Mouse (Mus musculus): ENCODE results near the gene Galnt13. TPM values are rescaled to one million over a fixed set of nuclear protein-coding genes. Genes with fewer than 3 reads are reported as not detected.
"Not testable (repeated sequence)": the region's sequence is repeated elsewhere in the genome, so short reads cannot be mapped to it uniquely, and the experiment has no call there.

The Galnt13 gene
- polyA plus RNA-seq, 1 experiment from 2014 or later, result 11.9 TPM

- Histone ChIP-seq H3K27me3 (ENCODE audit: control insufficient read depth, insufficient read depth, low read length) (no peaks in the 10 kb centered on the region), H3K4me1 (replicated peaks; ENCODE audit: control insufficient read depth, insufficient read depth, low read length) (no peaks in the 10 kb centered on the region), H3K4me3 (replicated peaks; ENCODE audit: low read length) (no peak overlapping the region), H3K4me2 (replicated peaks) (no peak overlapping the region), H3K9ac (no peak overlapping the region), H3K27ac (no peak overlapping the region), H3K36me3 (replicated peaks; ENCODE audit: control insufficient read depth, insufficient read depth) (no peaks in the 10 kb centered on the region), H3K9me3 (ENCODE audit: control insufficient read depth, low read length) (no peaks in the 10 kb centered on the region)
- ATAC-seq (ENCODE audit: low FRiP score) (no peak), DNase-seq (ENCODE audit: low spot score) (no peak)
- 43% methylated on average over 1 of the region's 1 CpGs for WGBS
Measured at GRCm38 (mm10) chr2:54841245-54841644, 405.1 kb downstream of the Galnt13 start.

DNA sequence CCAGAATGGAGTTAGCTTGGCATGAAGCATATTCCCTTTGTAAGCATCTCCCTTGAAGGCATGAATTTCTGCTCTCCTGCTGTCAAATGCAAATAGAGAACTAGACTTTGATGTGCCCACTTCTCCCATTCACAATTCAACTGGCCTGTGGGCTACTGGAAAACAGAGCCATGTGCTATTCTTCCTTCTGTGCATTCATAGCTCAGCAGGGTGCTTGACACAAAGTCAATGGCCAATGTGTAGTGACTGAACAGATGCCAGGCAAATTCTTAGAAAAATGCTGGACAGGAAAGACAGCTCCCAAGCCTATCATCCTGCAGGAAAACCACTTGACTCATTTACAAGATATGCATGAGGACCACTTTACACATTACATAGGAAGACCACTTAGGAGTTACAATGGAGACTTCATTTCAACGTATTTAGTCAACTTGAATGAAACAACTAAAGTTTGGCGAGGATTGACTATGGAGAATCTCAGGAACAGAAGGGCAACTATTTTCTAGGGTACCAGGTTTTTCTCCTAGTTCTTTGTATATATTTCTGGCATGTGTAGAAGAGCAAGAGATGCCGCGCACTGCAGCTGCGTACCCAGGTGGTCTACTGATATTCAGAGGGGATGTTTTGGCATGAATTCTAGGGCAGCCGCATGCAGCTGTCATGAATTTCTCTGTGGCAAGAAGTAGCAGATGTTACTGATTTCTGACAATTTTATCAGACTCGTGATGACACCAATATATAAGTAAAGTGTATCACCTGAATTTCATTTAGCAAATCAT lies 470.4 kb downstream of the Galnt13 start:
- H3K9ac ChIP-seq, result no peak overlapping the region
- WGBS, result 77% methylated on average over 7 of the region's 7 CpGs
- H3K9me3 ChIP-seq (ENCODE audit: control insufficient read depth, low read length), result no peaks in the 10 kb centered on the region
- DNase-seq (ENCODE audit: low spot score), result no peak
- H3K4me1 ChIP-seq (replicated peaks; ENCODE audit: control insufficient read depth, insufficient read depth, low read length), result no peaks in the 10 kb centered on the region
- H3K36me3 ChIP-seq (replicated peaks; ENCODE audit: control insufficient read depth, insufficient read depth), result no peaks in the 10 kb centered on the region
- 0 out of 2 replicates have a peak, but pooled peaks have one; percentile 43 for ATAC-seq (ENCODE audit: low FRiP score)
- H3K4me3 ChIP-seq (replicated peaks; ENCODE audit: low read length), result no peak overlapping the region
- H3K27me3 ChIP-seq (ENCODE audit: control insufficient read depth, insufficient read depth, low read length), result no peaks in the 10 kb centered on the region
- H3K27ac ChIP-seq, result no peak overlapping the region
- H3K4me2 ChIP-seq (replicated peaks), result no peak overlapping the region

- no peak for ATAC-seq (ENCODE audit: low FRiP score)
- Histone ChIP-seq H3K36me3 (replicated peaks; ENCODE audit: control insufficient read depth, insufficient read depth) (no peaks in the 10 kb centered on the region), H3K9me3 (ENCODE audit: control insufficient read depth, low read length) (no peaks in the 10 kb centered on the region), H3K9ac (no peak overlapping the region), H3K4me1 (replicated peaks; ENCODE audit: control insufficient read depth, insufficient read depth, low read length) (no peaks in the 10 kb centered on the region), H3K27me3 (ENCODE audit: control insufficient read depth, insufficient read depth, low read length) (no peaks in the 10 kb centered on the region), H3K4me3 (replicated peaks; ENCODE audit: low read length) (no peak overlapping the region), H3K4me2 (replicated peaks) (no peak overlapping the region), H3K27ac (no peak overlapping the region)
- 72% methylated on average over 1 of the region's 1 CpGs for WGBS
- DNase-seq (ENCODE audit: low spot score), result no peak
Measured at GRCm38 (mm10) chr2:54915088-54915670, 479.1 kb downstream of the Galnt13 start.

DNA sequence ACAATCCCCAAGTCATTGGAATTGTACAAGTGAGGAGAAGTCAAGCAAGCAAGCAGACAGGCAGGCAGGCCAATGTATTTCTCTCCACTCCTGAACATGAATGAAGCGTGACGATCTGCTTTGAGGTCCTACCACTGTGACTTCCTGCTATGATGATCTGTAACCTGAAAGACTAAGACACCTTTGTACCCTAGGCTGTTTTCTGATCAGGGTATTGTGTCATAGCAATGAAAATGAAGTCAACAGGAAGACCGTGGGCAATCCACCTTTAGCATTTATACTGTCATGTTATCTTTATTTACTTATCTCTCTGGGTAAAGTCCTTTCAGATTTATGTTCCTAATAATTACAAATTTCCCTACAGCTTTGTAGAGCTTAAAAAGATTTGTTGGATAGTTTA lies 500.3 kb downstream of the Galnt13 start:
- WGBS, result 96% methylated on average over 3 of the region's 3 CpGs
- DNase-seq (ENCODE audit: low spot score) (no peak), ATAC-seq (ENCODE audit: low FRiP score) (no peak)
- Histone ChIP-seq H3K27ac (no peak overlapping the region), H3K4me3 (replicated peaks; ENCODE audit: low read length) (no peak overlapping the region), H3K36me3 (replicated peaks; ENCODE audit: control insufficient read depth, insufficient read depth) (no peaks in the 10 kb centered on the region), H3K4me2 (replicated peaks) (no peak overlapping the region), H3K4me1 (replicated peaks; ENCODE audit: control insufficient read depth, insufficient read depth, low read length) (no peaks in the 10 kb centered on the region), H3K9me3 (ENCODE audit: control insufficient read depth, low read length) (no peaks in the 10 kb centered on the region), H3K27me3 (ENCODE audit: control insufficient read depth, insufficient read depth, low read length) (no peaks in the 10 kb centered on the region), H3K9ac (no peak overlapping the region)

DNA sequence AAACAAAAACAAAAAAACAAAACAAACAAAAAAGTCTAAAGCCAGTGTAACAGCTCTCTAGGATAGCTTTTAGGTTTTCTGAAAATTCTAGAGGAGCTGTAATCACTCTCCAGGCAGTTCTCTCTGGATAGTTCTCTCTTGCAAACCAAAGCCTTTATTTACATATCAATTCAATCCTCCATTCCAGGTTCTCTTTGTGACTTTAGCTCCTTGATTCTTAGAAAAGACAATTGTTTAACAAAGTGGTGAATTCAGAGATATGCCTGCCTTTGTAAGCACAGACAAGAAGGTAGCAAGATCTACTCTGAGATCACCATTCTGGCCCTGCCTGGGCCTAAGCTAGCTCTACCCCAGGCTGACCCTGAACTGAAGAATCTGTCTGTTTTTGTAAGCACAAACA lies 501.2 kb downstream of the Galnt13 start:
- H3K27me3 ChIP-seq (ENCODE audit: control insufficient read depth, insufficient read depth, low read length), result no peaks in the 10 kb centered on the region
- DNase-seq (ENCODE audit: low spot score) (no peak), ATAC-seq (ENCODE audit: low FRiP score) (no peak)
- no peaks in the 10 kb centered on the region for H3K36me3 ChIP-seq (replicated peaks; ENCODE audit: control insufficient read depth, insufficient read depth)
- no peak overlapping the region for H3K4me2 ChIP-seq (replicated peaks)
- H3K27ac ChIP-seq, result no peak overlapping the region
- no peak overlapping the region for H3K9ac ChIP-seq
- no peaks in the 10 kb centered on the region for H3K4me1 ChIP-seq (replicated peaks; ENCODE audit: control insufficient read depth, insufficient read depth, low read length)
- no peak overlapping the region for H3K4me3 ChIP-seq (replicated peaks; ENCODE audit: low read length)
- H3K9me3 ChIP-seq (ENCODE audit: control insufficient read depth, low read length), result no peaks in the 10 kb centered on the region

GRCm38 (mm10) chr2:54938075-54938474 lies 502.0 kb downstream of the Galnt13 start:
- Histone ChIP-seq H3K4me1 (replicated peaks; ENCODE audit: control insufficient read depth, insufficient read depth, low read length) (no peaks in the 10 kb centered on the region), H3K4me3 (replicated peaks; ENCODE audit: low read length) (no peak overlapping the region), H3K27ac (no peak overlapping the region), H3K36me3 (replicated peaks; ENCODE audit: control insufficient read depth, insufficient read depth) (no peaks in the 10 kb centered on the region), H3K9me3 (ENCODE audit: control insufficient read depth, low read length) (no peaks in the 10 kb centered on the region), H3K4me2 (replicated peaks) (no peak overlapping the region), H3K9ac (no peak overlapping the region), H3K27me3 (ENCODE audit: control insufficient read depth, insufficient read depth, low read length) (no peaks in the 10 kb centered on the region)
- DNase-seq (ENCODE audit: low spot score) (no peak), ATAC-seq (ENCODE audit: low FRiP score) (no peak)

DNA sequence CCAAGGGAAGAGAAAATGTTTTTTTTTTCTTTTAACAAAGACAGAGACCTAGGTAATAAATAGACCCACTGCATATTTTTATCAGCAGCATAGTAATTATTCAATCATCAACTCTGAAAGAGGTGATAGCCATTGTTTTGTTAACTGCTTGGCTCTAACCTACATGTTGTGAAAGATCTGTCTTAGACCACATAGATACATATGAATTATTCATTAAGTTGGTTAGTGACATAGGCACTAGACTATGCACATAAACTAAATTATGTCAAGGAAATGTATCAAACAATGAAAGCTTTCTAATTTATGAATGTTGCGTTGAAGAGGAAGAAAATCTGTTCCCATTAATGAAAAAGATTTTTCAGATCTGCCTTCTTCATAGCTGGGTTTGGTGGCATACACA lies 507.3 kb downstream of the Galnt13 start:
- ATAC-seq (ENCODE audit: low FRiP score) (no peak), DNase-seq (ENCODE audit: low spot score) (no peak)
- H3K9ac ChIP-seq, result no peak overlapping the region
- H3K36me3 ChIP-seq (replicated peaks; ENCODE audit: control insufficient read depth, insufficient read depth), result no peaks in the 10 kb centered on the region
- H3K4me1 ChIP-seq (replicated peaks; ENCODE audit: control insufficient read depth, insufficient read depth, low read length), result no peaks in the 10 kb centered on the region
- 83% methylated on average over 1 of the region's 1 CpGs for WGBS
- no peak overlapping the region for H3K4me2 ChIP-seq (replicated peaks)
- no peaks in the 10 kb centered on the region for H3K9me3 ChIP-seq (ENCODE audit: control insufficient read depth, low read length)
- no peak overlapping the region for H3K4me3 ChIP-seq (replicated peaks; ENCODE audit: low read length)
- H3K27me3 ChIP-seq (ENCODE audit: control insufficient read depth, insufficient read depth, low read length), result no peaks in the 10 kb centered on the region
- no peak overlapping the region for H3K27ac ChIP-seq

DNA sequence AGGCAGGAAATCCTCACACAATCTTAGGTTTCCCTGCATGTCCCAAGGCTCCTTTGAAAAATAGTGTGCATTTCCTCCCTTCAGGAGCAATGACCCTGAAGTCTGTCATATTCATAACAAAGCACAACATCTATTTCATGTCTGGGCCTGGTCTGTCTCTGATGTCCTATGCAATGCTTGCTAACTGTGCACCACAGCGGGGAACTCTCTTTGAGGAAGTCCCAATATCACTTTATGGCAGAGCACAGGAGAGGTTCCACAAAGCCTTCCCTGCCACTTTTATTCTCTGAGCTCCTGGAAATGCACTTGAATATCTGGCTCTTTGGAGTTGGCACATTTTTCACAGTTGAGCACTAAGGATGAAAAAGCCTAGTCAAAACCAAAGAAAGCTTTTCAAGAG lies 547.7 kb downstream of the Galnt13 start:
- Histone ChIP-seq H3K4me2 (replicated peaks) (no peak overlapping the region), H3K9ac (no peak overlapping the region), H3K27ac (no peak overlapping the region), H3K36me3 (replicated peaks; ENCODE audit: control insufficient read depth, insufficient read depth) (no peaks in the 10 kb centered on the region), H3K9me3 (ENCODE audit: control insufficient read depth, low read length) (no peaks in the 10 kb centered on the region), H3K4me3 (replicated peaks; ENCODE audit: low read length) (no peak overlapping the region), H3K27me3 (ENCODE audit: control insufficient read depth, insufficient read depth, low read length) (no peaks in the 10 kb centered on the region), H3K4me1 (replicated peaks; ENCODE audit: control insufficient read depth, insufficient read depth, low read length) (no peaks in the 10 kb centered on the region)
- DNase-seq (ENCODE audit: low spot score), result no peak
- WGBS, result 85% methylated on average over 1 of the region's 1 CpGs
- no peak for ATAC-seq (ENCODE audit: low FRiP score)

DNA sequence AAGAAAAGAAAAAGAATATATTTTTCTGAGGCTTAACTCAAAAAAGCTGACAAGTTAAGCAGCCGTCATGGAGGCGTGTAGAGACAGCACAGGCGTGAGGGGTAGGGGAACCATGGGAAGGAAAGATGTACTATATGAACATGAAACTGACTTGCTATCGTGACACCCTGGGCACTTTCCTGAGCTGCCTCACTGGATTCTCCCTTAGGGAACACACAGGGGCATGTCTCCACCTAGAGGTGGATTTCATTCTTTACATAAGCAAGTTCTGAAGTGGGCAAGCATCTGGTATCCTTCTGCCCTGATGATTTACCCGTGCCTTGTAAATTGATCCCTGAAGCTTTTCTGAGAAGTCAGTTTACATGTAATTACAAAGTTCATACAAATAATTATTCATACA lies 586.4 kb downstream of the Galnt13 start:
- not testable (repeated sequence) for H3K4me3 ChIP-seq (replicated peaks; ENCODE audit: low read length); ATAC-seq (ENCODE audit: low FRiP score)
- WGBS, result no CpG with 5 or more reads among the region's 5 CpGs

More for the DNA sequence above, 586.4 kb downstream of the Galnt13 start:
- not testable (repeated sequence) for H3K36me3 ChIP-seq (replicated peaks; ENCODE audit: control insufficient read depth, insufficient read depth); H3K4me2 ChIP-seq (replicated peaks); H3K9ac ChIP-seq; H3K27me3 ChIP-seq (ENCODE audit: control insufficient read depth, insufficient read depth, low read length); H3K4me1 ChIP-seq (replicated peaks; ENCODE audit: control insufficient read depth, insufficient read depth, low read length); H3K9me3 ChIP-seq (ENCODE audit: control insufficient read depth, low read length); DNase-seq (ENCODE audit: low spot score); H3K27ac ChIP-seq
